Mouse (Mus musculus): ENCODE measurements around the gene Tnmd. TPM values are rescaled to one million over a fixed set of nuclear protein-coding genes. Genes with fewer than 3 reads are reported as not detected.

Tnmd gene
- 0.51 and 1.2 TPM in 2 replicates for polyA plus RNA-seq (2016; fragmentation: Nextera tagmentation; extraction: Ambion mirVana)

GRCm38 (mm10) chrX:133850680-133851079, at the start of gene Tnmd:
TSS of gene Tnmd (plus strand) at chrX:133850980.
- DNase-seq (ENCODE audit: low spot score), result no peak
- 85% methylated on average over 5 of the region's 5 CpGs for WGBS
- Histone ChIP-seq H3K27me3 (ENCODE audit: low read depth, poor library complexity, severe bottlenecking) (peaks cover 56% of the 10 kb centered on the region), H3K36me3 (no peaks in the 10 kb centered on the region), H3K4me1 (no peaks in the 10 kb centered on the region), H3K27ac (replicated peaks) (no peak within 1 kb of the TSS), H3K9me3 (replicated peaks) (no peaks in the 10 kb centered on the region), H3K4me3 (no peak within 1 kb of the TSS)

- H3K27ac ChIP-seq (replicated peaks), result no peak overlapping the region
- no peaks in the 10 kb centered on the region for H3K4me1 ChIP-seq
- no peak for DNase-seq (ENCODE audit: low spot score)
- H3K27me3 ChIP-seq (ENCODE audit: low read depth, poor library complexity, severe bottlenecking), result peaks cover 70% of the 10 kb centered on the region
- H3K36me3 ChIP-seq, result no peaks in the 10 kb centered on the region
- no peak overlapping the region for H3K4me3 ChIP-seq
- no peaks in the 10 kb centered on the region for H3K9me3 ChIP-seq (replicated peaks)
- WGBS, result 96% methylated on average over 4 of the region's 4 CpGs
Measured at GRCm38 (mm10) chrX:133853637-133854036, 2.9 kb downstream of the Tnmd start.

- Histone ChIP-seq H3K4me3 (no peak overlapping the region), H3K36me3 (no peaks in the 10 kb centered on the region), H3K9me3 (replicated peaks) (no peaks in the 10 kb centered on the region), H3K27ac (replicated peaks) (no peak overlapping the region), H3K27me3 (ENCODE audit: low read depth, poor library complexity, severe bottlenecking) (peaks cover 5% of the 10 kb centered on the region; the same call in 1 of the 2 replicates), H3K4me1 (no peaks in the 10 kb centered on the region)
- 85% methylated on average over 6 of the region's 6 CpGs for WGBS
- DNase-seq (ENCODE audit: low spot score), result no peak
Measured at GRCm38 (mm10) chrX:133869743-133870142, 19.0 kb downstream of the Tnmd start.

- H3K9me3 ChIP-seq (replicated peaks), result no peaks in the 10 kb centered on the region
- 96% methylated on average over 3 of the region's 3 CpGs for WGBS
- H3K27ac ChIP-seq (replicated peaks), result no peak overlapping the region
Measured at GRCm38 (mm10) chrX:133887308-133887707, 36.5 kb downstream of the Tnmd start.

GRCm38 (mm10) chrX:133888111-133888510, 37.3 kb downstream of the Tnmd start:
- Histone ChIP-seq H3K4me1 (no peaks in the 10 kb centered on the region), H3K9me3 (replicated peaks) (no peaks in the 10 kb centered on the region), H3K27me3 (ENCODE audit: low read depth, poor library complexity, severe bottlenecking) (peaks cover 5% of the 10 kb centered on the region; the same call in 1 of the 2 replicates), H3K36me3 (peaks cover 33% of the 10 kb centered on the region), H3K4me3 (no peak overlapping the region), H3K27ac (replicated peaks) (no peak overlapping the region)
- no peak for DNase-seq (ENCODE audit: low spot score)
- 90% methylated on average over 5 of the region's 5 CpGs for WGBS

More at GRCm38 (mm10) chrX:133887308-133887707, 36.5 kb downstream of the Tnmd start:
- H3K4me1 ChIP-seq, result no peaks in the 10 kb centered on the region
- H3K36me3 ChIP-seq, result peaks cover 25% of the 10 kb centered on the region
- DNase-seq (ENCODE audit: low spot score), result no peak
- no peak overlapping the region for H3K4me3 ChIP-seq
- peaks cover 5% of the 10 kb centered on the region; the same call in 1 of the 2 replicates for H3K27me3 ChIP-seq (ENCODE audit: low read depth, poor library complexity, severe bottlenecking)

- Histone ChIP-seq H3K36me3 (peaks cover 31% of the 10 kb centered on the region), H3K4me1 (peaks cover 3% of the 10 kb centered on the region; the same call in 1 of the 2 replicates), H3K9me3 (replicated peaks) (no peaks in the 10 kb centered on the region), H3K27ac (replicated peaks) (peak within 1 kb of the TSS; percentile 90), H3K27me3 (ENCODE audit: low read depth, poor library complexity, severe bottlenecking) (peaks cover 14% of the 10 kb centered on the region; the same call in 1 of the 2 replicates), H3K4me3 (peak within 1 kb of the TSS; percentile 65)
- peak; percentile 81 for DNase-seq (ENCODE audit: low spot score)
- WGBS, result 22% methylated on average over 33 of the region's 33 CpGs
Measured at GRCm38 (mm10) chrX:133898014-133898542, 47.3 kb downstream of the Tnmd start, which contains the start of gene Tspan6. TSS of gene Tspan6 (minus strand) at chrX:133898429.

- Histone ChIP-seq H3K4me3 (no peak within 1 kb of the TSS), H3K27me3 (ENCODE audit: low read depth, poor library complexity, severe bottlenecking) (peaks cover 48% of the 10 kb centered on the region), H3K4me1 (peaks cover 15% of the 10 kb centered on the region), H3K9me3 (replicated peaks) (no peaks in the 10 kb centered on the region), H3K36me3 (no peaks in the 10 kb centered on the region), H3K27ac (replicated peaks) (no peak within 1 kb of the TSS)
- no peak for DNase-seq (ENCODE audit: low spot score)
- 39% methylated on average over 3 of the region's 3 CpGs for WGBS
Measured at GRCm38 (mm10) chrX:133908261-133908660, 57.5 kb downstream of the Tnmd start, which contains the start of gene Srpx2. TSS of gene Srpx2 (plus strand) at chrX:133908426.

GRCm38 (mm10) chrX:133911397-133912103, 60.8 kb downstream of the Tnmd start:
- Histone ChIP-seq H3K4me3 (no peak overlapping the region), H3K27ac (replicated peaks) (no peak overlapping the region), H3K36me3 (no peaks in the 10 kb centered on the region), H3K9me3 (replicated peaks) (no peaks in the 10 kb centered on the region), H3K4me1 (peaks cover 19% of the 10 kb centered on the region), H3K27me3 (ENCODE audit: low read depth, poor library complexity, severe bottlenecking) (peaks cover 81% of the 10 kb centered on the region)
- no peak for DNase-seq (ENCODE audit: low spot score)
- WGBS, result 33% methylated on average over 10 of the region's 10 CpGs

- Histone ChIP-seq H3K4me1 (peaks cover 19% of the 10 kb centered on the region), H3K9me3 (replicated peaks) (no peaks in the 10 kb centered on the region), H3K27ac (replicated peaks) (no peak overlapping the region), H3K27me3 (ENCODE audit: low read depth, poor library complexity, severe bottlenecking) (peaks cover 92% of the 10 kb centered on the region), H3K36me3 (no peaks in the 10 kb centered on the region), H3K4me3 (no peak overlapping the region)
- no peak for DNase-seq (ENCODE audit: low spot score)
- 85% methylated on average over 3 of the region's 3 CpGs for WGBS
Measured at GRCm38 (mm10) chrX:133913006-133913405, 62.2 kb downstream of the Tnmd start.

- H3K9me3 ChIP-seq (replicated peaks), result no peaks in the 10 kb centered on the region
- 61% methylated on average over 7 of the region's 7 CpGs for WGBS
- no peak for DNase-seq (ENCODE audit: low spot score)
- H3K27ac ChIP-seq (replicated peaks), result no peak overlapping the region
- H3K4me3 ChIP-seq, result no peak overlapping the region
- peaks cover 92% of the 10 kb centered on the region for H3K27me3 ChIP-seq (ENCODE audit: low read depth, poor library complexity, severe bottlenecking)
- H3K36me3 ChIP-seq, result no peaks in the 10 kb centered on the region
- H3K4me1 ChIP-seq, result peaks cover 16% of the 10 kb centered on the region
Measured at GRCm38 (mm10) chrX:133914219-133914618, 63.4 kb downstream of the Tnmd start.

Other genes starting within 250 kb of the Tnmd start
- gene Pcdh19, start 162.0 kb upstream of the Tnmd start, polyA plus RNA-seq (2016; fragmentation: Nextera tagmentation; extraction: Ambion mirVana), result 2.2 and 2.6 TPM in 2 replicates
- 220 and 240 TPM in 2 replicates for gene Tspan6, start 47.4 kb downstream of the Tnmd start, polyA plus RNA-seq (2016; fragmentation: Nextera tagmentation; extraction: Ambion mirVana)
- gene Srpx2, start 57.4 kb downstream of the Tnmd start, polyA plus RNA-seq (2016; fragmentation: Nextera tagmentation; extraction: Ambion mirVana), result 1.1 and 1.2 TPM in 2 replicates
- 0.86 and 1.3 TPM in 2 replicates for gene Sytl4, start 130.8 kb downstream of the Tnmd start, polyA plus RNA-seq (2016; fragmentation: Nextera tagmentation; extraction: Ambion mirVana)
- gene Cstf2, start 208.2 kb downstream of the Tnmd start, polyA plus RNA-seq (2016; fragmentation: Nextera tagmentation; extraction: Ambion mirVana), result 63.6 and 67.9 TPM in 2 replicates